Mouse (Mus musculus) midbrain, embryonic 14.5 days (tissue): ENCODE data around the gene Gtf2ird1. TPM values are rescaled to one million over a fixed set of nuclear protein-coding genes. Genes with fewer than 3 reads are reported as not detected.
"Not testable (repeated sequence)": the region's sequence is repeated elsewhere in the genome, so short reads cannot be mapped to it uniquely, and the experiment has no call there.

Experiments used
- ATAC-seq: fragments of 200-750 bp; cut with Nextera tagmentation; 2 replicates; pipeline ENCODE4 v1.8.0; 2017; ENCODE audit warnings: moderate number of reproducible peaks, moderate library complexity; ENCODE audit not compliant: low FRiP score, low TSS enrichment
- DNase-seq: peaks from one replicate; pipeline ENCODE4 v3.0.0-alpha.2; 2015
- H3K27ac ChIP-seq: fragments of 300-500 bp; sonication (generic); replicated peaks from 2 replicates; pipeline ENCODE4 v1.5.1; 2014; ENCODE audit warnings: mild to moderate bottlenecking, low read depth, low read length, moderate library complexity
- H3K27me3 ChIP-seq: fragments of 300-500 bp; sonication (generic); 2 replicates; pipeline ENCODE4 v1.6.1; 2014; ENCODE audit warnings: low read length, control low read depth, mixed read lengths; ENCODE audit not compliant: control insufficient read depth, insufficient read depth
- H3K36me3 ChIP-seq: fragments of 300-500 bp; sonication (generic); 2 replicates; pipeline ENCODE4 v1.6.1; 2014; ENCODE audit warnings: low read length, control low read depth; ENCODE audit not compliant: control insufficient read depth, insufficient read depth
- H3K4me1 ChIP-seq: fragments of 300-500 bp; sonication (generic); 2 replicates; pipeline ENCODE4 v1.6.1; 2014; ENCODE audit warnings: mild to moderate bottlenecking, antibody characterized with exemption, low read length, control low read depth; ENCODE audit not compliant: control insufficient read depth, insufficient read depth
- H3K4me2 ChIP-seq: fragments of 300-500 bp; sonication (generic); 2 replicates; pipeline ENCODE4 v1.6.1; 2014; ENCODE audit warnings: mild to moderate bottlenecking, low read length, moderate library complexity
- H3K4me3 ChIP-seq: fragments of 300-500 bp; sonication (generic); replicated peaks from 2 replicates; pipeline ENCODE4 v1.5.1; 2014; ENCODE audit warnings: low read depth, low read length
- H3K9ac ChIP-seq: fragments of 300-500 bp; sonication (generic); replicated peaks from 2 replicates; pipeline ENCODE4 v1.6.1; 2014; ENCODE audit warnings: mild to moderate bottlenecking, low read length, moderate library complexity
- H3K9me3 ChIP-seq: fragments of 300-500 bp; sonication (generic); 2 replicates; pipeline ENCODE4 v1.6.1; 2016; ENCODE audit warnings: low read length, control low read depth, mixed read lengths; ENCODE audit not compliant: control insufficient read depth
- WGBS: fragments of 180-500 bp; shearing (Covaris S2); extraction: QIAGEN DNeasy Blood & Tissue Kit; methylation state at CpG from one replicate; pipeline ENCODE4 v1.1.7; 2014; 5-methylcytosine and 5-hydroxymethylcytosine counted together
- polyA plus RNA-seq: library from polyadenylated mRNA; unstranded; fragments of >200 nt; fragmentation: Nextera tagmentation; extraction: Ambion mirVana; gene quantifications from 2 replicates; pipeline ENCODE4 v1.2.1, GENCODE M21; 2014

The Gtf2ird1 gene
- polyA plus RNA-seq, 1 experiment from 2014 or later: 75.1 TPM

DNA sequence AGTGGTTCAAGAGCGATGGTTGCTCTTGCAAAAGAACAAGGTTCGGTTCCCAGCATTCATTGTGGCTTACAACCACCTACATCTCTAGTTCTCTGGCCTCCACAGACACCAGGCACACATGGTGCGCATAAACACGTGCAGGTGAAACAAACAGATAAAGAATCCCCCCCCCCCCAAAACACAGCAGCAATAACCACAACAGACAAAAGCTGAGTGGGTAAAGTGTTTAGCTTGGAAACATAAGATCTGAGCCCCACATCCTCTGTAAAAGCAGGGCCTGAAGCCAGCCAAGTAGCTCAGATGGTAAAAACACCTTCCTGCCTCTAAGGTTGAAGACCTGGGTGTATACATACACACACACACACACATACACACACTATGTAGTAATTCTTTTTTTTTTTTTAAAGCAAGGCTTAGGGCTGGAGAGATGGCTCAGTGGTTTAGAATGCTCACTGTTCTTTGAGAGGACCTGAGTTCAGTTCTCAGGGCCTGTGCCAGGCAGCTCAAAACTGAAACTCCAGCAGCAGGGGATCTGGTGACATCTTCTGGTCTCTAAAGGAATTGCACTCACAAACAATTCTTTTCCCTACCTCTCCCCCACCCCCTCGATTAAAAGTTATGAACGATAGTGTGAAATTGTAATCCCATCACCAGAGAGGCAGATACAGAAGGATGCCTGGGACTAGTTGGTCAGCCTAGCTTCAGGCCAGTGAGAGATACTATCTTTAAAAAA, 83.4 kb downstream of the Gtf2ird1 start:
- Histone ChIP-seq H3K36me3 (peaks cover 60% of the 10 kb centered on the region), H3K9ac (no peak overlapping the region), H3K4me2 (no peak overlapping the region), H3K27ac (no peak overlapping the region), H3K27me3 (no peaks in the 10 kb centered on the region), H3K4me3 (no peak overlapping the region), H3K9me3 (no peaks in the 10 kb centered on the region), H3K4me1 (no peaks in the 10 kb centered on the region)
- 92% methylated on average over 6 of the region's 6 CpGs for WGBS
- DNase-seq (no peak), ATAC-seq (no peak)

DNA sequence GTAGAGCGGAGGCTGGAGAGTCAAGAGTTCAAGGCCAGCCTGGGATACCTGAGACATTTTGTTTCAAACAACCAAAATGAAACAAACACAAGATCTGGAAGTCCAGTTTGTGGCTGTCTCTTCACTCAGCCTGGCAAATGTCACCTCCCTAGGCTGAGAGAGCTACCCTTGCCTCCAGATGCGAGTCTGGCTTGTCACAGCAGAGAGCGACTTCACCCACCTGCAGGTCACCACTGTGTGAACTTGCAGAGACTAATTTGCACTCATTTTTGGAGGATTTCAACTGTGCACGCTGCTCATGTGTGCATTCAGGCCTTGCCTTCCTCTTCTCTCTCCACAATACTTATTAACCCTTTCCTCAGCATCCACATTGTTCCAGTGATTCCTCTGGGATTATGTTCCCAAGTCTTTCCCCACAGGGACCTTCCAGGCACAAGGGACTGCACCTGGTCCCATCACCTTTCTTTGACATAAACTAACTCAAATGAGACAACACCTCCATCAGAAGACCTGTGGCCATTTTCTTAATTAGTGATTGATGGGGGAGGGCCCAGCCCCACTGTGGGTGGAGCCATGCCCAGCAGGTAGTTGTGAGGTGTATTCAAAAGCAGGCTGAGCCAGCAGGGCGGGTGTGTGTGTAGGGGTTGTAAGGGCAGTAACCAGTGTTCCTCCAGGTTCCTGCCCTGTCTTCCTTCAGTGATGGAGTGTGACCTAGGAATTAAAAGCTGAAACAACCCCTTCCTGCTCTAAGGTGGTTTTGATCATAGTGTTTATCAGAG, 84.8 kb downstream of the Gtf2ird1 start:
- Histone ChIP-seq H3K27ac (no peak overlapping the region), H3K4me3 (no peak overlapping the region), H3K4me2 (no peak overlapping the region), H3K9me3 (no peaks in the 10 kb centered on the region), H3K36me3 (peaks cover 56% of the 10 kb centered on the region), H3K9ac (no peak overlapping the region), H3K27me3 (no peaks in the 10 kb centered on the region), H3K4me1 (no peaks in the 10 kb centered on the region)
- DNase-seq: no peak
- 93% methylated on average over 5 of the region's 5 CpGs for WGBS
- no peak for ATAC-seq

DNA sequence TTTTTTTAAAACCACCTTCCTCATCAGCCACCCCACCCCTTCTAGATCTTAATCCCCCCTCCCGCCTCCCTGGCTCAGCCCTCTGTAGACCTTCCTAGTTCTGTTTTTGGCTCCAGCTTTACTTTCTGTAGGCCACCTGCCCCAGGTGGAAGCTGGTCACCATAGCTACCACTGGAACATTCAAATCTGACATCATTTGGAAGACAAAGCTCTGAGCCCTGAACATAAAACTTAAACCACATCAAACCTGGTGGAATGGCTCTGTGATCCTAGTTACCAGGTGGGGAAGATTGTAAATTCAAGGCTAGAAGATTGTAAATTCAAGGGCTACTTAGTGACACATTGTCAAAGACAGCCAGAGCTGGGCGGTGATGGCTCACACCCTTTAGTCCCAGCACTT, 85.7 kb downstream of the Gtf2ird1 start:
- Histone ChIP-seq H3K9ac (no peak overlapping the region), H3K27ac (no peak overlapping the region), H3K4me3 (no peak overlapping the region), H3K4me2 (no peak overlapping the region), H3K36me3 (peaks cover 55% of the 10 kb centered on the region), H3K9me3 (no peaks in the 10 kb centered on the region), H3K4me1 (no peaks in the 10 kb centered on the region), H3K27me3 (no peaks in the 10 kb centered on the region)
- DNase-seq (no peak), ATAC-seq (no peak)
- 87% methylated on average over 2 of the region's 2 CpGs for WGBS

DNA sequence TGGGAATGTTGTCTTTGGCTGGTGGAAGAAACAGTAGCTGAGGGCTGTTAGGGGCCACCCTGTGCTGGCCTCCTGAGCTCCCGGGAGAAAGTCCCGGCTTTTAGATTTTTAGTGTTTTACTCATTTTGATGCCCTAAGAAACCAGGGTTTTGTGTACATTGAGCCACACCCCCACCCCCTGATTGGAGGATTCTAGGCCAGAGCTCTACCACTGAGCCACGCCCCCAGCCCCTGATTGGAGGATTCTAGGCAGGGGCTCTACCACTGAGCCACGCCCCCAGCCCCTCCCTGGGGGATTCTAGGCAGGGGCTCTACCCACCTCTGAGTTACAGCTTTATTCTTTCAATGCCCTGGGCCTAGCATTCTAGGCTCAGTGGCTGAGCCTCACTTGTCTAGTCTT, 97.4 kb downstream of the Gtf2ird1 start:
- Histone ChIP-seq H3K27me3 (no peaks in the 10 kb centered on the region), H3K4me3 (no peak overlapping the region), H3K36me3 (peaks cover 66% of the 10 kb centered on the region), H3K9me3 (no peaks in the 10 kb centered on the region), H3K9ac (no peak overlapping the region), H3K4me1 (no peaks in the 10 kb centered on the region), H3K4me2 (no peak overlapping the region), H3K27ac (no peak overlapping the region)
- no peak for DNase-seq
- WGBS: 94% methylated on average over 4 of the region's 4 CpGs
- ATAC-seq: no peak

DNA sequence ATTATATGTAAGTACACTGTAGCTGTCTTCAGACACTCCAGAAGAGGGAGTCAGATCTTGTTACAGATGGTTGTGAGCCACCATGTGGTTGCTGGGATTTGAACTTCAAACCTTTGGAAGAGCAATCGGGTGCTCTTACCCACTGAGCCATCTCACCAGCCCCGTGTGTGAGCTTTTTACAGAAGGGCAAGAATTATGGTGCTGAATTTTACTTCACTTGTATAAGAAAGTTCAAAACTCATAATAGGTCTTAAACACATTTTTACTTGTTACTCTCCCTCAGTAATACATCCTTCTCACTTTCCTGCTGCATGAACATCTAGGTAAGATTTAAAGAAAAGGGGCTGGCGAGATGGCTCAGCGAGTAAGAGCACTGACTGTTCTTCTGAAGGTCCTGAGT, 101.1 kb downstream of the Gtf2ird1 start:
- not testable (repeated sequence) for H3K27me3 ChIP-seq, H3K4me3 ChIP-seq, H3K27ac ChIP-seq, DNase-seq, ATAC-seq, H3K9ac ChIP-seq, H3K4me2 ChIP-seq, H3K9me3 ChIP-seq, H3K4me1 ChIP-seq
- peaks cover 38% of the 10 kb centered on the region for H3K36me3 ChIP-seq
- 95% methylated on average over 4 of the region's 4 CpGs for WGBS

DNA sequence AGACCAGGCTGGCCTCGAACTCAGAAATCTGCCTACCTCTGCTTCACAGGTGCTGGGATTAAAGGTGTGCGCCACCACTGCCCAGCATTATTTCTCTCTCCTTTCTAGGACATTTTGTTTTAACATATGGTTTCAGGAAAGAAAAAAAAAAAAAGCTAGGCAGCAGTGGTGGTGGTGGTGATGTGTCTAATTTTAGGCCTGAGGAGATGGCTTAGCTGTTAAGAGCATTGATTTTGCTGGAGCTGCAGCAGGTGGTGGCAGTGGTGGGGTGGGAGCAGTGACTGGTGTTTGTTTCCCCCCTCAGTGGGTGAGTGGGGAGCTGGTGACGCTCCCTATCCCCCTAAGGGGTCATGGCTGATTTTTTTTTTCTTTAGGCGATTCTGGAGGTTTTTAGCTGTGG, 103.4 kb downstream of the Gtf2ird1 start:
- no peak overlapping the region for H3K4me2 ChIP-seq
- no peak overlapping the region for H3K4me3 ChIP-seq
- 77% methylated on average over 4 of the region's 4 CpGs for WGBS
- DNase-seq (no peak), ATAC-seq (no peak)
- H3K36me3 ChIP-seq: peaks cover 17% of the 10 kb centered on the region
- H3K27me3 ChIP-seq: no peaks in the 10 kb centered on the region
- H3K27ac ChIP-seq: no peak overlapping the region
- no peaks in the 10 kb centered on the region for H3K9me3 ChIP-seq
- no peaks in the 10 kb centered on the region for H3K4me1 ChIP-seq
- H3K9ac ChIP-seq: no peak overlapping the region

DNA sequence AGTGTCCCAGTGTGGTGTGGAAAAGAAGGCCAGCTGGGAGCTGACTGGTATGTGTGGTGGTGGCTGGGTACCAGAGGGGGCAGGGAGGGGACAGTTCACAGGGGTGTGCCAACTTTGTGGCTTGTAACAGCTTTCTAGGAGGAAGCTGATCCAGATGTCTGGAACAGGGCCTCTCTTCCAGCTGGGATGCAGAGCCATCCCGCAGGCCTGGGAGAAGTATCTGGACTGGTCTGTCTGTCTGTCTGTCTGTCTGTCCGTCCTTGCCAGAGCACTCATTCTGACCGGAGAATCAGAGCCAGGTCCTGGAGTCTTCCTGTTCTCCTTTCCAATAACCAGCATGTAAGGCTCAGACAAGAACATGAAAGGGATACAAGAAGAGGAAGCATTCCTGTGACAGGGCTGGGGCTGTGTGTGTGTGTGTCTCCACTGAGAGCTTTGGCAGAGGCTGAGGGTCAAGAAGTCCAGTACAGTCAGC, 104.0 kb downstream of the Gtf2ird1 start:
- Histone ChIP-seq H3K9me3 (no peaks in the 10 kb centered on the region), H3K27me3 (no peaks in the 10 kb centered on the region), H3K4me1 (no peaks in the 10 kb centered on the region), H3K27ac (no peak overlapping the region), H3K36me3 (peaks cover 11% of the 10 kb centered on the region), H3K4me2 (no peak overlapping the region), H3K4me3 (no peak overlapping the region), H3K9ac (no peak overlapping the region)
- DNase-seq (no peak), ATAC-seq (no peak)
- 83% methylated on average over 3 of the region's 3 CpGs for WGBS

DNA sequence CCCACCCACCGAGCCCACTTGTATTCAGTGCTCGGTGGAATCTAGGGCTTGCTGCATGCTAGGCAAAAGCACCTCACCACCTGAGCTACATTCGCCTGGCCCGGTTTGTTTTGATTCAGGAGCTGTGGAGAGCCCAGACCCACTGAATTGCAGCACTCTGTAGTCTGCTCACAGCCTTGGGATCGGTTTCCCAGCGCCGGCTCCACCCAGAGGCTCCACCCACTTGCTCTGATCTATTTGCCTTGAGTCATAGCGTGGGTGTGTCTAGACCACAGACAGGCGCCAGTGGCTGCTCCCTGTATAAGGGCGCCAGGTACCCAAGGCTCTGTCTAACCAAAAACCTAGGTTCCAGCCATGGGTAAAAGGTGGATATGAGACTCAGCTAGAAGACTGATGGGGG, 105.9 kb downstream of the Gtf2ird1 start:
- Histone ChIP-seq H3K9me3 (no peaks in the 10 kb centered on the region), H3K4me1 (no peaks in the 10 kb centered on the region), H3K27ac (no peak overlapping the region), H3K9ac (0 out of 2 replicates have a peak overlapping the region, but pooled peaks have one; percentile 26), H3K27me3 (no peaks in the 10 kb centered on the region), H3K4me2 (no peak overlapping the region), H3K36me3 (no peaks in the 10 kb centered on the region), H3K4me3 (no peak overlapping the region)
- WGBS: 19% methylated on average over 10 of the region's 10 CpGs
- ATAC-seq (0 out of 2 replicates have a peak, but pooled peaks have one; percentile 20), DNase-seq (peak; percentile 67)
